Mouse (Mus musculus): ENCODE results near the gene Gm4792. TPM values are rescaled to one million over a fixed set of nuclear protein-coding genes. Genes with fewer than 3 reads are reported as not detected.

The Gm4792 gene
- polyA plus RNA-seq, 1 experiment from 2014 or later, result 0.63 TPM

- H3K9ac ChIP-seq (ENCODE audit: low read length), result no peak overlapping the region
- DNase-seq (ENCODE audit: low spot score) (no peak), ATAC-seq (ENCODE audit: low FRiP score, low TSS enrichment) (no peak)
- 81% methylated on average over 5 of the region's 5 CpGs for WGBS
- no peak overlapping the region for H3K4me2 ChIP-seq (replicated peaks; ENCODE audit: low read depth)
- H3K9me3 ChIP-seq (ENCODE audit: control insufficient read depth, low read length), result no peaks in the 10 kb centered on the region
- H3K27me3 ChIP-seq (ENCODE audit: control insufficient read depth, insufficient read depth, low read length), result no peaks in the 10 kb centered on the region
- H3K4me3 ChIP-seq (ENCODE audit: low read depth, low read length), result no peak overlapping the region
- H3K27ac ChIP-seq (replicated peaks), result no peak overlapping the region
- no peaks in the 10 kb centered on the region for H3K4me1 ChIP-seq (replicated peaks; ENCODE audit: control insufficient read depth, insufficient read depth)
- H3K36me3 ChIP-seq (ENCODE audit: control insufficient read depth, insufficient read depth, low read length), result no peaks in the 10 kb centered on the region
- TF ChIP-seq CTCF (IDR thresholded peaks at IDR 0.05; ENCODE audit: low read depth), result no peak
- TF ChIP-seq EP300 (optimal IDR thresholded peaks at IDR 0.05), result no peak
These were observed 2.4 kb downstream of the Gm4792 start for GRCm38 (mm10) chr10:94295923-94296605.

DNA sequence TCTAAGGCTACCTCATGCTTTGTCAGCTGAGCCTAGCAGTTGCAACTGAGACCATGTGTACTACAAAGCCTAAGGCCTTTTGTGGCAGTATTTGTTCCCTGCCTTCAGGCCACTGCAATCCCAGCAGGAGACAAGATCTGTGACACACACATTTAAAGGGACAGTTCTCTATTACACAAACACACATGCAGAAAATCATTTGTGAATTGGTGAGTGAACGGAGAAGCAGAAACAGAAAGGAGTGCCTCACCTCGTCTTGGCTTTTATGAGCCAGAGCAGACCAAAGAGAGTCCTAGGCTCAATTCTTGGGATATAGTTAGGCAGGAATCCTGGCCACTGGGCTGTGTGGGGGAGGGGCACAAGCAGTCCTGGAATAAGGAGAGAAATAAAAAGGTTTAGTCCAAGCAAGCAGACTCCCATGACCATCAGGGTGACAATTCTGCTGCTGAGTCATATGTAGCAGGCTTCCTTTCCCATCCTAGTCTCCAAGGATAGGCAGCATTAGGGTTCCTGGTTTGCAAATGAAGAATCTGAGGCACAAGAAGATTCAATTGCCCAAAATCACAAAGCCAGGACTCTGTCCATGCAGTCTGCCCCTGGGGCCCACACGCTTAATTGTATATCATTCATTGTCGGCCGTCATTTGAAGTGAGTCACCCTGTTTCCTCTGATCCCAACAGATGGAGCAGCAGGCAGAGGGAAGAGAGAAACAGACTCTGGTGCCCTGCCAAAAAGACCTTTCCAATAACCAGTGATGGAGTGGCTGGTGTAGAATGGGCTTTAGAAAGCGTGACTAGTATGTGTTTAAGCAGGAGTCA is 3.4 kb downstream of the Gm4792 start:
- ATAC-seq (ENCODE audit: low FRiP score, low TSS enrichment) (no peak), DNase-seq (ENCODE audit: low spot score) (no peak)
- no peaks in the 10 kb centered on the region for H3K9me3 ChIP-seq (ENCODE audit: control insufficient read depth, low read length)
- H3K27ac ChIP-seq (replicated peaks), result no peak overlapping the region
- 38% methylated on average over 6 of the region's 6 CpGs for WGBS
- no peak overlapping the region for H3K4me2 ChIP-seq (replicated peaks; ENCODE audit: low read depth)
- H3K9ac ChIP-seq (ENCODE audit: low read length), result no peak overlapping the region
- H3K36me3 ChIP-seq (ENCODE audit: control insufficient read depth, insufficient read depth, low read length), result no peaks in the 10 kb centered on the region
- no peak for TF ChIP-seq EP300 (optimal IDR thresholded peaks at IDR 0.05)
- TF ChIP-seq CTCF (IDR thresholded peaks at IDR 0.05; ENCODE audit: low read depth), result no peak
- H3K27me3 ChIP-seq (ENCODE audit: control insufficient read depth, insufficient read depth, low read length), result no peaks in the 10 kb centered on the region
- no peaks in the 10 kb centered on the region for H3K4me1 ChIP-seq (replicated peaks; ENCODE audit: control insufficient read depth, insufficient read depth)
- H3K4me3 ChIP-seq (ENCODE audit: low read depth, low read length), result no peak overlapping the region

DNA sequence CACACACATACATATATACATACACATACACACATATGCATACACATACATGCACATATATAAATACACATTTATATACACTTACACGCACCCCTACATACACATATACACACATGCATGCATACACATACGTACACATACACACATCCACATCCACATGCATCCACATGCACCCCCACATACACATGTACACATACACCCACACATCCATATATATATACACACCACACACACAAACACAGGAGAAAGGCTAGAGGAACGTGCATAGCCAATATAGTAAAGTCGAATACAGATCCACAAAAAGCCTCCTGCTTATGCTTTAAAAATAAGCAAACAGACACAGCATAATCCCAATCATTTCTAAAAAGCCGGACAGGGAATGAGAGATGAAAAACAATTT is 4.1 kb downstream of the Gm4792 start:
- ATAC-seq (ENCODE audit: low FRiP score, low TSS enrichment), result no peak
- H3K4me1 ChIP-seq (replicated peaks; ENCODE audit: control insufficient read depth, insufficient read depth), result no peaks in the 10 kb centered on the region

DNA sequence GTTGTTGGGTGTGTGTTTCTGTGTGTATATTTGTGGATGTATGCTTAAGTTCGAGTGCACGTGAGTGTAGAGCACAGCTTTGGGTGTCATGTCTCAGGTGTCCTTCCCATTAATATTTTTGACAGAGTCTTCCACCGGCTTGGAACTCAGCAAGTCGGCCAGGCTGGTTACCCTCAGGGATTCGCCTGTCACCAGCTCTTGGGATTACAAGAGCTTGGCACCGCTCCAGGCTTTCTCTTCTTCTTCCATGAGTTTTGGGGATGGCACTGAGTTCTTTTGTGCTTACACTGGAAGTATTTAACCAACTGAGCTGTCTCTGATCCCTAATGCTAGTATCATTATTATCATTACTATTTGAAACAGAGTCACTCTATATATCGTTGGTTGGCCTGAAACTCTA is 15.7 kb downstream of the Gm4792 start:
- ATAC-seq (ENCODE audit: low FRiP score, low TSS enrichment) (no peak), DNase-seq (ENCODE audit: low spot score) (no peak)
- Histone ChIP-seq H3K36me3 (ENCODE audit: control insufficient read depth, insufficient read depth, low read length) (no peaks in the 10 kb centered on the region), H3K4me2 (replicated peaks; ENCODE audit: low read depth) (no peak overlapping the region), H3K4me1 (replicated peaks; ENCODE audit: control insufficient read depth, insufficient read depth) (no peaks in the 10 kb centered on the region), H3K4me3 (ENCODE audit: low read depth, low read length) (no peak overlapping the region), H3K27me3 (ENCODE audit: control insufficient read depth, insufficient read depth, low read length) (no peaks in the 10 kb centered on the region), H3K9ac (ENCODE audit: low read length) (no peak overlapping the region), H3K27ac (replicated peaks) (no peak overlapping the region), H3K9me3 (ENCODE audit: control insufficient read depth, low read length) (no peaks in the 10 kb centered on the region)
- 78% methylated on average over 7 of the region's 7 CpGs for WGBS
- TF ChIP-seq EP300 (optimal IDR thresholded peaks at IDR 0.05), result no peak
- TF ChIP-seq CTCF (IDR thresholded peaks at IDR 0.05; ENCODE audit: low read depth), result no peak

More for the DNA sequence above, 4.1 kb downstream of the Gm4792 start:
- no peaks in the 10 kb centered on the region for H3K9me3 ChIP-seq (ENCODE audit: control insufficient read depth, low read length)
- H3K4me2 ChIP-seq (replicated peaks; ENCODE audit: low read depth), result no peak overlapping the region
- no peaks in the 10 kb centered on the region for H3K36me3 ChIP-seq (ENCODE audit: control insufficient read depth, insufficient read depth, low read length)
- H3K27ac ChIP-seq (replicated peaks), result no peak overlapping the region
- no peaks in the 10 kb centered on the region for H3K27me3 ChIP-seq (ENCODE audit: control insufficient read depth, insufficient read depth, low read length)
- DNase-seq (ENCODE audit: low spot score), result no peak
- TF ChIP-seq CTCF (IDR thresholded peaks at IDR 0.05; ENCODE audit: low read depth) (no peak), EP300 (optimal IDR thresholded peaks at IDR 0.05) (no peak)
- H3K9ac ChIP-seq (ENCODE audit: low read length), result no peak overlapping the region
- H3K4me3 ChIP-seq (ENCODE audit: low read depth, low read length), result no peak overlapping the region
- 77% methylated on average over 5 of the region's 5 CpGs for WGBS

DNA sequence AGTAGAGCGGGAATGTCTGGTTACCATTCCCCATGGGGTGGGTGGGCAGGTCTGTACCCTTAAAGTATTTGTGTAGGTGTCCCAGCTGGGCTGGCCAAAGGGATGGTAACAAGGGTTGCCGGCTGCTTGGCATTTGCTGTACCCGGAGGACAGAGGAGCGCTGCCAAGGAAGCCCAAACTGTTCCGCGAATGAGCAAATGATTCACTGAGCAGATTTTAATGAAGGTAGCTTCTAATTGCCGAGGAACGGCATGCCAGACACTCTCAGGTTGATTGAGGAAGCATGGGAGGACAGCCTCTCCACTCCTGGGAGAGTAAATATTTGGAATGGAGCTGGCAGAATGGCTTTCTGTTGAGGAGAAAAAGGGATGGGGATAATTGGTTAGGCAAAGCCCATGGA is 16.3 kb downstream of the Gm4792 start:
- Histone ChIP-seq H3K4me2 (replicated peaks; ENCODE audit: low read depth) (no peak overlapping the region), H3K9ac (ENCODE audit: low read length) (no peak overlapping the region), H3K27me3 (ENCODE audit: control insufficient read depth, insufficient read depth, low read length) (no peaks in the 10 kb centered on the region), H3K9me3 (ENCODE audit: control insufficient read depth, low read length) (no peaks in the 10 kb centered on the region), H3K4me1 (replicated peaks; ENCODE audit: control insufficient read depth, insufficient read depth) (no peaks in the 10 kb centered on the region), H3K36me3 (ENCODE audit: control insufficient read depth, insufficient read depth, low read length) (no peaks in the 10 kb centered on the region), H3K4me3 (ENCODE audit: low read depth, low read length) (no peak overlapping the region), H3K27ac (replicated peaks) (no peak overlapping the region)
- WGBS, result 62% methylated on average over 8 of the region's 8 CpGs
- DNase-seq (ENCODE audit: low spot score) (no peak), ATAC-seq (ENCODE audit: low FRiP score, low TSS enrichment) (no peak)
- TF ChIP-seq EP300 (optimal IDR thresholded peaks at IDR 0.05), result no peak
- TF ChIP-seq CTCF (IDR thresholded peaks at IDR 0.05; ENCODE audit: low read depth), result no peak

DNA sequence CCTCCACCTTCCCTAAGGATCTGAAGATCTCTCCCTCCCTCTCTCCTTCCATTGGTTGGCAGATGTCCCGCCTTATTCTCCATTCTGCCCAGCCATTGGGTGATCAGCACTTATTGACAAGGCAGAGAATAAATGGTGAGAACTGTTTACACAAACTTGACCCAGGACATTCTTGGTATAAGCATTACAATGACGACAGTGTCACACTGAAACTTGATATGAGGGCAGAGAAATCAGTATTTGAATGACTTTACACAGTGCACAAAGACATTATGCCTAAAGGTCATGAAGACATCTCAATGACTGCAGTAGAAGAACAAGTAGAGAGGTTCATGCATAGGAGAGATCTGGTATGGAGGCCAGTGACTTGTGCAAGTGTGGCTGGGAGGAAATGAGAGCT is 22.0 kb downstream of the Gm4792 start:
- no peaks in the 10 kb centered on the region for H3K9me3 ChIP-seq (ENCODE audit: control insufficient read depth, low read length)
- no peaks in the 10 kb centered on the region for H3K36me3 ChIP-seq (ENCODE audit: control insufficient read depth, insufficient read depth, low read length)
- no peak overlapping the region for H3K9ac ChIP-seq (ENCODE audit: low read length)
- 46% methylated on average over 2 of the region's 2 CpGs for WGBS
- TF ChIP-seq CTCF (IDR thresholded peaks at IDR 0.05; ENCODE audit: low read depth) (no peak), EP300 (optimal IDR thresholded peaks at IDR 0.05) (no peak)
- H3K4me1 ChIP-seq (replicated peaks; ENCODE audit: control insufficient read depth, insufficient read depth), result no peaks in the 10 kb centered on the region
- DNase-seq (ENCODE audit: low spot score) (no peak), ATAC-seq (ENCODE audit: low FRiP score, low TSS enrichment) (no peak)
- no peak overlapping the region for H3K27ac ChIP-seq (replicated peaks)
- H3K4me3 ChIP-seq (ENCODE audit: low read depth, low read length), result no peak overlapping the region
- H3K4me2 ChIP-seq (replicated peaks; ENCODE audit: low read depth), result no peak overlapping the region
- H3K27me3 ChIP-seq (ENCODE audit: control insufficient read depth, insufficient read depth, low read length), result no peaks in the 10 kb centered on the region

All from stomach, postnatal 0 days (tissue).